Mouse (Mus musculus) left cerebral cortex, adult 11 months (tissue): ENCODE results near the gene Erc2.

Source experiments
- DNase-seq: peaks from one replicate; pipeline ENCODE4 v3.0.0; 2022; ENCODE audit warnings: low spot score

Erc2 gene

GRCm38 (mm10) chr14:27945276-27945675 lies 323.0 kb downstream of the Erc2 start:
- DNase-seq, result no peak

- DNase-seq, result no peak
These were observed 324.0 kb downstream of the Erc2 start for GRCm38 (mm10) chr14:27946211-27946610.

- no peak for DNase-seq
These were observed 326.2 kb downstream of the Erc2 start for GRCm38 (mm10) chr14:27948391-27948790.

GRCm38 (mm10) chr14:27953814-27954213 lies 331.6 kb downstream of the Erc2 start:
- DNase-seq, result no peak

- DNase-seq, result no peak
These were observed 334.6 kb downstream of the Erc2 start for GRCm38 (mm10) chr14:27956801-27957200.

- DNase-seq, result no peak
These were observed 351.5 kb downstream of the Erc2 start for GRCm38 (mm10) chr14:27973701-27974100.

GRCm38 (mm10) chr14:27975661-27976060 lies 353.4 kb downstream of the Erc2 start:
- peak; percentile 70 for DNase-seq

- peak; percentile 12 for DNase-seq
These were observed 362.5 kb downstream of the Erc2 start for GRCm38 (mm10) chr14:27984758-27985157.

GRCm38 (mm10) chr14:27985201-27985600 lies 363.0 kb downstream of the Erc2 start:
- DNase-seq, result no peak

- DNase-seq, result no peak
These were observed 365.2 kb downstream of the Erc2 start for GRCm38 (mm10) chr14:27987422-27987821.

GRCm38 (mm10) chr14:27998551-27998950 lies 376.3 kb downstream of the Erc2 start:
- DNase-seq, result no peak

GRCm38 (mm10) chr14:28004023-28004422 lies 381.8 kb downstream of the Erc2 start:
- no peak for DNase-seq

GRCm38 (mm10) chr14:28010536-28011280 lies 388.5 kb downstream of the Erc2 start:
- no peak for DNase-seq

- no peak for DNase-seq
These were observed 401.0 kb downstream of the Erc2 start for GRCm38 (mm10) chr14:28023199-28023598.

- no peak for DNase-seq
These were observed 408.6 kb downstream of the Erc2 start for GRCm38 (mm10) chr14:28030870-28031269.

GRCm38 (mm10) chr14:28035013-28035412 lies 412.8 kb downstream of the Erc2 start:
- no peak for DNase-seq

GRCm38 (mm10) chr14:28043095-28043494 lies 420.9 kb downstream of the Erc2 start:
- DNase-seq, result no peak

- no peak for DNase-seq
These were observed 429.4 kb downstream of the Erc2 start for GRCm38 (mm10) chr14:28051646-28052045.

GRCm38 (mm10) chr14:28057159-28057884 lies 435.1 kb downstream of the Erc2 start:
- no peak for DNase-seq

- DNase-seq, result no peak
These were observed 435.9 kb downstream of the Erc2 start for GRCm38 (mm10) chr14:28057885-28058860.

GRCm38 (mm10) chr14:28060891-28061290 lies 438.7 kb downstream of the Erc2 start:
- DNase-seq, result no peak

GRCm38 (mm10) chr14:28061649-28062375 lies 439.6 kb downstream of the Erc2 start:
- no peak for DNase-seq
